Mouse (Mus musculus): ENCODE data around the gene Clcn1. TPM values are rescaled to one million over a fixed set of nuclear protein-coding genes. Genes with fewer than 3 reads are reported as not detected.

Clcn1 gene
- polyA plus RNA-seq, 1 experiment, result 0.42 TPM

- H3K36me3 ChIP-seq (ENCODE audit: control insufficient read depth, insufficient read depth), result peaks cover 67% of the 10 kb centered on the region
- TF ChIP-seq FOSL1 (IDR thresholded peaks at IDR 0.05; ENCODE audit: insufficient read depth, low read length, poor library complexity, severe bottlenecking) (no peak), MAX (IDR thresholded peaks at IDR 0.05) (no peak), USF1 (IDR thresholded peaks at IDR 0.05; ENCODE audit: low read depth) (no peak), CTCF (IDR thresholded peaks at IDR 0.05; ENCODE audit: control insufficient read depth, insufficient read depth, insufficient read length) (no peak), MYOG (IDR thresholded peaks at IDR 0.05; ENCODE audit: control insufficient read depth, extremely low read depth, insufficient read length) (no peak), MYOD1 (IDR thresholded peaks at IDR 0.05; ENCODE audit: control insufficient read depth, insufficient read length, low read depth) (no peak), CEBPB (IDR thresholded peaks at IDR 0.05; ENCODE audit: low read depth) (no peak)
- H3ac ChIP-seq (ENCODE audit: control insufficient read depth, insufficient read length, low read depth), result no peak overlapping the region
- peaks cover 23% of the 10 kb centered on the region for H3K79me3 ChIP-seq (ENCODE audit: low read depth)
- H3K79me2 ChIP-seq (ENCODE audit: control insufficient read depth, insufficient read depth), result peaks cover 43% of the 10 kb centered on the region
- H3K4me3 ChIP-seq (ENCODE audit: insufficient read depth, poor library complexity, severe bottlenecking), result no peak overlapping the region
- no peaks in the 10 kb centered on the region for H3K27me3 ChIP-seq (ENCODE audit: control insufficient read depth, insufficient read depth, insufficient read length)
Observed at GRCm38 (mm10) chr6:42358901-42359300, 72.4 kb downstream of the Clcn1 start.

- H3K79me2 ChIP-seq (ENCODE audit: control insufficient read depth, insufficient read depth), result peaks cover 36% of the 10 kb centered on the region
- peaks cover 19% of the 10 kb centered on the region for H3K79me3 ChIP-seq (ENCODE audit: low read depth)
- TF ChIP-seq MYOG (IDR thresholded peaks at IDR 0.05; ENCODE audit: control insufficient read depth, extremely low read depth, insufficient read length) (no peak), USF1 (IDR thresholded peaks at IDR 0.05; ENCODE audit: low read depth) (no peak), MYOD1 (IDR thresholded peaks at IDR 0.05; ENCODE audit: control insufficient read depth, insufficient read length, low read depth) (no peak), FOSL1 (IDR thresholded peaks at IDR 0.05; ENCODE audit: insufficient read depth, low read length, poor library complexity, severe bottlenecking) (no peak), CEBPB (IDR thresholded peaks at IDR 0.05; ENCODE audit: low read depth) (no peak), MAX (IDR thresholded peaks at IDR 0.05) (no peak), CTCF (IDR thresholded peaks at IDR 0.05; ENCODE audit: control insufficient read depth, insufficient read depth, insufficient read length) (no peak)
- no peaks in the 10 kb centered on the region for H3K27me3 ChIP-seq (ENCODE audit: control insufficient read depth, insufficient read depth, insufficient read length)
- no peak overlapping the region for H3K4me3 ChIP-seq (ENCODE audit: insufficient read depth, poor library complexity, severe bottlenecking)
- H3K36me3 ChIP-seq (ENCODE audit: control insufficient read depth, insufficient read depth), result peaks cover 60% of the 10 kb centered on the region
- H3ac ChIP-seq (ENCODE audit: control insufficient read depth, insufficient read length, low read depth), result no peak overlapping the region
Observed at GRCm38 (mm10) chr6:42359364-42360147, 73.1 kb downstream of the Clcn1 start.

GRCm38 (mm10) chr6:42360231-42360840 is 73.9 kb downstream of the Clcn1 start:
- Histone ChIP-seq H3K36me3 (ENCODE audit: control insufficient read depth, insufficient read depth) (peaks cover 52% of the 10 kb centered on the region), H3ac (ENCODE audit: control insufficient read depth, insufficient read length, low read depth) (no peak overlapping the region)
- TF ChIP-seq MYOG (IDR thresholded peaks at IDR 0.05; ENCODE audit: control insufficient read depth, extremely low read depth, insufficient read length) (no peak), MAX (IDR thresholded peaks at IDR 0.05) (no peak), USF1 (IDR thresholded peaks at IDR 0.05; ENCODE audit: low read depth) (no peak), CTCF (IDR thresholded peaks at IDR 0.05; ENCODE audit: control insufficient read depth, insufficient read depth, insufficient read length) (no peak), FOSL1 (IDR thresholded peaks at IDR 0.05; ENCODE audit: insufficient read depth, low read length, poor library complexity, severe bottlenecking) (no peak), CEBPB (IDR thresholded peaks at IDR 0.05; ENCODE audit: low read depth) (no peak), MYOD1 (IDR thresholded peaks at IDR 0.05; ENCODE audit: control insufficient read depth, insufficient read length, low read depth) (no peak)

GRCm38 (mm10) chr6:42361041-42361895 is 74.8 kb downstream of the Clcn1 start:
- H3K27me3 ChIP-seq (ENCODE audit: control insufficient read depth, insufficient read depth, insufficient read length), result no peaks in the 10 kb centered on the region
- TF ChIP-seq FOSL1 (IDR thresholded peaks at IDR 0.05; ENCODE audit: insufficient read depth, low read length, poor library complexity, severe bottlenecking) (no peak), USF1 (IDR thresholded peaks at IDR 0.05; ENCODE audit: low read depth) (peak; percentile 67), CTCF (IDR thresholded peaks at IDR 0.05; ENCODE audit: control insufficient read depth, insufficient read depth, insufficient read length) (no peak), MYOD1 (IDR thresholded peaks at IDR 0.05; ENCODE audit: control insufficient read depth, insufficient read length, low read depth) (no peak), MAX (IDR thresholded peaks at IDR 0.05) (no peak)
- peaks cover 43% of the 10 kb centered on the region for H3K36me3 ChIP-seq (ENCODE audit: control insufficient read depth, insufficient read depth)
- H3K79me2 ChIP-seq (ENCODE audit: control insufficient read depth, insufficient read depth), result peaks cover 19% of the 10 kb centered on the region
- peaks cover 4% of the 10 kb centered on the region for H3K79me3 ChIP-seq (ENCODE audit: low read depth)
- H3K4me3 ChIP-seq (ENCODE audit: insufficient read depth, poor library complexity, severe bottlenecking), result no peak overlapping the region
- no peak overlapping the region for H3ac ChIP-seq (ENCODE audit: control insufficient read depth, insufficient read length, low read depth)

More at GRCm38 (mm10) chr6:42360231-42360840, 73.9 kb downstream of the Clcn1 start:
- Histone ChIP-seq H3K27me3 (ENCODE audit: control insufficient read depth, insufficient read depth, insufficient read length) (no peaks in the 10 kb centered on the region), H3K4me3 (ENCODE audit: insufficient read depth, poor library complexity, severe bottlenecking) (no peak overlapping the region), H3K79me3 (ENCODE audit: low read depth) (peaks cover 11% of the 10 kb centered on the region), H3K79me2 (ENCODE audit: control insufficient read depth, insufficient read depth) (peaks cover 28% of the 10 kb centered on the region)

- TF ChIP-seq MAX (IDR thresholded peaks at IDR 0.05), result no peak
- TF ChIP-seq CEBPB (IDR thresholded peaks at IDR 0.05; ENCODE audit: low read depth), result no peak
- TF ChIP-seq CTCF (IDR thresholded peaks at IDR 0.05; ENCODE audit: control insufficient read depth, insufficient read depth, insufficient read length), result no peak
- no peak for TF ChIP-seq MYOD1 (IDR thresholded peaks at IDR 0.05; ENCODE audit: control insufficient read depth, insufficient read length, low read depth)
- TF ChIP-seq USF1 (IDR thresholded peaks at IDR 0.05; ENCODE audit: low read depth), result no peak
- peaks cover 36% of the 10 kb centered on the region for H3K36me3 ChIP-seq (ENCODE audit: control insufficient read depth, insufficient read depth)
- peaks cover 11% of the 10 kb centered on the region for H3K79me2 ChIP-seq (ENCODE audit: control insufficient read depth, insufficient read depth)
- H3K4me3 ChIP-seq (ENCODE audit: insufficient read depth, poor library complexity, severe bottlenecking), result no peak overlapping the region
- no peaks in the 10 kb centered on the region for H3K27me3 ChIP-seq (ENCODE audit: control insufficient read depth, insufficient read depth, insufficient read length)
- H3K79me3 ChIP-seq (ENCODE audit: low read depth), result peaks cover 3% of the 10 kb centered on the region
- no peak overlapping the region for H3ac ChIP-seq (ENCODE audit: control insufficient read depth, insufficient read length, low read depth)
Observed at GRCm38 (mm10) chr6:42362074-42362473, 75.6 kb downstream of the Clcn1 start.

Data from C2C12 (cell line).